Mouse (Mus musculus): ENCODE measurements at regions not wholly inside any gene's neighbourhood (a gene's known extent, or its start where the extent isn't known, plus 50 kb on each side); places are given as distances from the start of the nearest gene placed in this dataset.

GRCm38 (mm10) chr7:71526152-71526551, 174.9 kb upstream of the Gm10295 start:
- Histone ChIP-seq H3K4me1 (ENCODE audit: control insufficient read depth, insufficient read depth, insufficient read length, low read length) (no peaks in the 10 kb centered on the region), H3K4me3 (ENCODE audit: insufficient read depth, low read depth, low read length) (no peak overlapping the region), H3K27ac (replicated peaks; ENCODE audit: low read depth, low read length) (no peak overlapping the region)

- no peak overlapping the region for H3K27ac ChIP-seq (replicated peaks; ENCODE audit: low read depth, low read length)
- H3K4me3 ChIP-seq (ENCODE audit: insufficient read depth, low read depth, low read length), result no peak overlapping the region
- no peaks in the 10 kb centered on the region for H3K4me1 ChIP-seq (ENCODE audit: control insufficient read depth, insufficient read depth, insufficient read length, low read length)
These were observed 173.4 kb upstream of the Gm10295 start for GRCm38 (mm10) chr7:71524577-71525126.

DNA sequence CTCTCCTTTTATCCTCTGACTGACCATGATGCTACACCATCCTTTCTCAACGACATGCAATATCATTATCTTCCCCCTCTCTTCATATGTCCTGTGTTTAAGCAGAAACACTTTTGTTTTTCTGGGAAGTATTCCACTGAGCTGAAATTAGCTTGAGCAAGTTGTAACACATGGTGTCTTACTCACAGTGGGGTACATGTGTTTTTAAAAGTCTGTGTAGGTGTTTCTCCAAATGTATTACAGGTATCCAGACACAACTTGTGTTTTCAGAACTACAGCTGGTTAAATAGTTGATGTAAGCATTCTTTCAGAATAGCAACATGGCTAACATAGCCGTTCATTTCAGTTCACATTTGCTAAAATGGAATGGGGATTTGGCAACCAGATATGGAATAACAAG, 172.8 kb upstream of the Gm10295 start:
- Histone ChIP-seq H3K27ac (replicated peaks; ENCODE audit: low read depth, low read length) (no peak overlapping the region), H3K4me1 (ENCODE audit: control insufficient read depth, insufficient read depth, insufficient read length, low read length) (no peaks in the 10 kb centered on the region), H3K4me3 (ENCODE audit: insufficient read depth, low read depth, low read length) (no peak overlapping the region)

GRCm38 (mm10) chr7:71507379-71507778, 156.1 kb upstream of the Gm10295 start:
- Histone ChIP-seq H3K4me1 (ENCODE audit: control insufficient read depth, insufficient read depth, insufficient read length, low read length) (no peaks in the 10 kb centered on the region), H3K27ac (replicated peaks; ENCODE audit: low read depth, low read length) (no peak overlapping the region), H3K4me3 (ENCODE audit: insufficient read depth, low read depth, low read length) (no peak overlapping the region)

GRCm38 (mm10) chr7:71500719-71501118, 149.4 kb upstream of the Gm10295 start:
- H3K4me1 ChIP-seq (ENCODE audit: control insufficient read depth, insufficient read depth, insufficient read length, low read length), result no peaks in the 10 kb centered on the region; the same call in none of the 2 replicates
- no peak overlapping the region for H3K27ac ChIP-seq (replicated peaks; ENCODE audit: low read depth, low read length)
- H3K4me3 ChIP-seq (ENCODE audit: insufficient read depth, low read depth, low read length), result no peak overlapping the region

DNA sequence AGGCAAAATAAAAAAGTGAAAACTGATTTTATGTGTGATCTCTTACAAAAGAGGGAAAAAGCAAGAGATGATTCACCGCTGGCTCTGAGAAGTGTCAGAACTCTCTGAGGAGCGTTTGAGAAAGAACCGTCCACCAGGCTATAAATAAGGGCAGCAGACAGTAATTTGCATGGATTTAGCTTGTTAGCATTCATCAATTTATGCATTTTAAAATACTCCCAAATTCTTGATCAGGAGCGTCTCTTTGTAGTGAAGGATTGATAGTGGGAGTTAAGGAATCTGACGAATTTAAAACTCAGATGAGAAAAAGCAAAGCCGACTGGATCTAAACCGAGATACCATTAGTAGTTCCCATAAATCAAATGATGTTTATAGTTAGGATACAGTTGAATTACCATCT, 146.8 kb upstream of the Gm10295 start:
- Histone ChIP-seq H3K4me1 (ENCODE audit: control insufficient read depth, insufficient read depth, insufficient read length, low read length) (no peaks in the 10 kb centered on the region; the same call in none of the 2 replicates), H3K27ac (replicated peaks; ENCODE audit: low read depth, low read length) (no peak overlapping the region), H3K4me3 (ENCODE audit: insufficient read depth, low read depth, low read length) (no peak overlapping the region)

DNA sequence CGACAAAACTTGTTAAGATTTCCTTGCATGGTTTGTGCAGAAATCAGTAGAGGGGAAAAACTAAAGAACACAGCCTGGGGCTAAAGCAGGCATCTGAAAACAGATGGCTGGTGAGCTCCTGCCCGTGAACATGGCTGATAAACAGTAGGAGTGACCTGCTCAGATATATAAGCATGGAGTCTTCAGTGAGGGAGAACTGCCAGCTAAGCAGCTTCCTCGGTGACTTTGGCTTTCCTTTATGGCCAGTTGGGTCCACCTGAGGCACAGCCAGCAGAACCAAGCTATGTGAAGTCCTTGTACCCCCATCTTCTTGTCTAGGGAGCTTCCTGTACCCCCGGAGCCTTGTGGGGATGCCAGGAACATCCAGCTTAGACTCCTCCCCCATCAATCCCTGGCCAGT, 139.8 kb upstream of the Gm10295 start:
- Histone ChIP-seq H3K4me1 (ENCODE audit: control insufficient read depth, insufficient read depth, insufficient read length, low read length) (no peaks in the 10 kb centered on the region), H3K4me3 (ENCODE audit: insufficient read depth, low read depth, low read length) (no peak overlapping the region), H3K27ac (replicated peaks; ENCODE audit: low read depth, low read length) (no peak overlapping the region)

DNA sequence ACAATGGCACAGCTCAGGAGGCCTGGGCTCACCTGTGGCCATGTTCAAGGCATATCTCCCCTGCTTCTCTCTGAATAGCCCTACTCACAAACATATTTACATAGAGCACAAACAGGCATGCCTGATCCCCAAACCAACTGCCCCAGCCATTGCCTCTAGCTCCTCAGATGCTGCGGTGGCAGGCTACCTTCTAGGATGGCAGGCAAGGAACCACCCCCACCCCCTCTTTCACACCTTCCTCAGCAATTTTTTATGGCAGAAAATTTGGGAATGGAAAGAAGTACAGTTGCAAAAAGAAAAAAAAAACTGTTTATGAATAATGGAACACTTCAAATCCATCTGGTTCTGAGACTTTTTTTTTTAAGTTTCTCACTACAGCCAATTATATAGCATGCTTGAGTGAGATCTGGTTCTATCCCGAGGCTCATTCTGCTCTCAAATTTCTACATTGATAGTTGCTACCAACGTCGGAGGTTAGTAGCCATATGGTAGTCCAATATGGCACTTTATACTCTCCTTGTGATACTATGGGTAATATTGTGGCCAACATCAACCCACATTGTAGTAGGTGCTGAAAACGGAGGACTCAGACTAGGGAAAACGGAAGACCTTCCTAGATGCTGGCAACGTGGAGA, 136.8 kb upstream of the Gm10295 start:
- Histone ChIP-seq H3K27ac (replicated peaks; ENCODE audit: low read depth, low read length) (no peak overlapping the region), H3K4me3 (ENCODE audit: insufficient read depth, low read depth, low read length) (no peak overlapping the region), H3K4me1 (ENCODE audit: control insufficient read depth, insufficient read depth, insufficient read length, low read length) (no peaks in the 10 kb centered on the region)

- Histone ChIP-seq H3K4me3 (ENCODE audit: insufficient read depth, low read depth, low read length) (no peak overlapping the region), H3K27ac (replicated peaks; ENCODE audit: low read depth, low read length) (no peak overlapping the region), H3K4me1 (ENCODE audit: control insufficient read depth, insufficient read depth, insufficient read length, low read length) (peaks cover 4% of the 10 kb centered on the region; the same call in 1 of the 2 replicates)
These were observed 124.1 kb upstream of the Gm10295 start for GRCm38 (mm10) chr7:71475383-71475782.

- H3K4me3 ChIP-seq (ENCODE audit: insufficient read depth, low read depth, low read length), result no peak overlapping the region
- H3K27ac ChIP-seq (replicated peaks; ENCODE audit: low read depth, low read length), result no peak overlapping the region
- H3K4me1 ChIP-seq (ENCODE audit: control insufficient read depth, insufficient read depth, insufficient read length, low read length), result peaks cover 4% of the 10 kb centered on the region; the same call in 1 of the 2 replicates
These were observed 121.3 kb upstream of the Gm10295 start for GRCm38 (mm10) chr7:71472384-71473141.

DNA sequence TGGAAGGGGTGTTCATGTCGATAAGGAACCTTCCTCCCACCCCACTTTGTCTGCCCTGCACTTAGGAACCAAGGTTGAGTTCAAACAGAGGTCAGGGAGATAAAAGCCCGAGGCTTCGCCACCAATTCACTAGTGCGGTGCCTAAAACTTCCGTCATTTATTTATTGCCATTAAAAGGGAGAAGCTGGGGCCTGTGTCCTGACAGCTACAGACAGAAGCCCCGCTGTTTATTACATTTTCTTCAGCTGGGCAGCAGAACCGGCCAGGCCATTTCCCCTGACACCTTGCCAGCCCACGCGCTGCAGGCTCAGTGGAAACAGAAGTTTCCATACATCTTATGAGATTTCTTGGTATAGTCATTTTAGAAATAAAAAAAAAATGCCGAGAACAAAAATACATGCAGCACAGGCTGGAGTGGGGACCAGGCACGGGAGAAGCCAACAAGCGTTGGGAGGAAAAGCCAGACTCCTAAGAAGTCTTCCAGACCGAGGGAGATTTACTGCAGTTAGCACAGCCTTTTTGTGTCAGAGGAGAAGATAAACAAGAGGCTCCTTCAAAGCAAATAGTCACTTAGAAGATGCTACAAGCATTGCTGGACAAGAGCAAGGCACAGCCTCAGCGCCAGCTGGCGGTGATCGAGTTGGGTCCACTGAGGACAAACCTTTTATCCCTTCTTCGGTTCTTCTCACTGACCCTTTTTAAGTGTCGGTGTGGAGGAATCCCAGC, 120.5 kb upstream of the Gm10295 start:
- Histone ChIP-seq H3K4me3 (ENCODE audit: insufficient read depth, low read depth, low read length) (no peak overlapping the region), H3K27ac (replicated peaks; ENCODE audit: low read depth, low read length) (no peak overlapping the region), H3K4me1 (ENCODE audit: control insufficient read depth, insufficient read depth, insufficient read length, low read length) (peaks cover 4% of the 10 kb centered on the region; the same call in 1 of the 2 replicates)

GRCm38 (mm10) chr7:71471319-71471657, 120.0 kb upstream of the Gm10295 start:
- Histone ChIP-seq H3K27ac (replicated peaks; ENCODE audit: low read depth, low read length) (no peak overlapping the region), H3K4me3 (ENCODE audit: insufficient read depth, low read depth, low read length) (no peak overlapping the region)

DNA sequence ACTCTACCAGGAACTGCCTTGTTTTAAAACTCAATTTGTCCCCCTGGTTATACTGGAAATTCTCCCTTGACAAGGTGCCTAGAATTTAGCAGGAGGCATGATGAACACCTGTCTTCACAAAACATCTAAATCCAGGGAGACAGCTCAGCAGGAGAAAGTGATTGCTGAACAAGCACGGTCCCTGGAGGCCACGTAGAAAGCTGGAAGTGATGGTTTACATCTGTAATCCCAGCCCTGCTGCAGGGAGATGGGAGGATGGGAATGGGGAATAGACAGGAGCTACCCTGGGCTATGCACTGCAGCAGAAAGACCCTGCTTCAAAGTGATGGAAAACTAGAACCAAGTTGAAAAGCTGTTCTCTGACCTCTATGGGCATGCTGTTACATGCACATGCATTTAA, 119.1 kb upstream of the Gm10295 start:
- no peak overlapping the region for H3K27ac ChIP-seq (replicated peaks; ENCODE audit: low read depth, low read length)
- H3K4me3 ChIP-seq (ENCODE audit: insufficient read depth, low read depth, low read length), result no peak overlapping the region
- peaks cover 4% of the 10 kb centered on the region; the same call in 1 of the 2 replicates for H3K4me1 ChIP-seq (ENCODE audit: control insufficient read depth, insufficient read depth, insufficient read length, low read length)

More at GRCm38 (mm10) chr7:71471319-71471657, 120.0 kb upstream of the Gm10295 start:
- H3K4me1 ChIP-seq (ENCODE audit: control insufficient read depth, insufficient read depth, insufficient read length, low read length), result peaks cover 4% of the 10 kb centered on the region; the same call in 1 of the 2 replicates

DNA sequence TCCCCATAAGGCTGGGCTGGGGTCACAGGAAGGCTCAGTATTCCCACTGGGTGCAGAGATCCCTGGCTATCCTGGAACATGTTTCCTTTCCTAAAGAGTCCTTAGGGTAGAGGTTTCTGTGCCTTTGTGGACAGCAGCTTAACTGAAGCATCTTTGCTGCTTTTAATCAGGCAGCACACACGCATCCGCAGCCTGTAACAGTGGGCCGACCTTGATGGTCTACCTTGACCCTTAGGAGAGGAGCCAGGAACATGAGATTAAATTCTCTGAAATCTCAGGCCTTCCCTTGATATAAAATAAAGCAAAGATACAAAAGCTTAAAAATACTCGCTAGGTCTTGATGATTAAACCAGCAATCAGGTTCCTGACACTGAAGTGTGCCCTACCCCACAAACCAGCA, 118.7 kb upstream of the Gm10295 start:
- no peak overlapping the region for H3K27ac ChIP-seq (replicated peaks; ENCODE audit: low read depth, low read length)
- no peak overlapping the region for H3K4me3 ChIP-seq (ENCODE audit: insufficient read depth, low read depth, low read length)
- H3K4me1 ChIP-seq (ENCODE audit: control insufficient read depth, insufficient read depth, insufficient read length, low read length), result peaks cover 4% of the 10 kb centered on the region; the same call in 1 of the 2 replicates

- H3K4me1 ChIP-seq (ENCODE audit: control insufficient read depth, insufficient read depth, insufficient read length, low read length), result peaks cover 4% of the 10 kb centered on the region; the same call in 1 of the 2 replicates
- H3K4me3 ChIP-seq (ENCODE audit: insufficient read depth, low read depth, low read length), result no peak overlapping the region
- no peak overlapping the region for H3K27ac ChIP-seq (replicated peaks; ENCODE audit: low read depth, low read length)
These were observed 116.3 kb upstream of the Gm10295 start for GRCm38 (mm10) chr7:71467436-71468127.
